Mouse (Mus musculus) MEL (cell line): ENCODE results near the gene Dgkb. TPM values are rescaled to one million over a fixed set of nuclear protein-coding genes. Genes with fewer than 3 reads are reported as not detected.

Experiments
- DNase-seq: peaks from one replicate; pipeline ENCODE4 v3.0.0; 2011; ENCODE audit warnings: low read depth, low spot score
- H3K27ac ChIP-seq: 2 replicates; pipeline ENCODE4 v1.5.1; 2012; ENCODE audit warnings: low read depth, mild to moderate bottlenecking, control low read depth, low read length, moderate library complexity; ENCODE audit not compliant: control insufficient read depth
- H3K27me3 ChIP-seq, 2 experiments: fragments of 150-350 bp in 1 of 2; sonication (generic) in 1 of 2; 2 replicates each; pipeline ENCODE4 v1.6.1; 2012; ENCODE audit warnings: low read length in 2 of 2, mild to moderate bottlenecking in 2 of 2, improper control_type of control experiment in 1 of 2, moderate library complexity in 1 of 2; ENCODE audit not compliant: insufficient read depth in 2 of 2, control insufficient read depth in 1 of 2
- H3K36me3 ChIP-seq, 2 experiments: 2 replicates each; pipeline ENCODE4 v1.6.1; 2012 to 2014; ENCODE audit warnings: low read length in 2 of 2, improper control_type of control experiment in 1 of 2, inconsistent platforms in 1 of 2, mild to moderate bottlenecking in 1 of 2; ENCODE audit not compliant: insufficient read depth in 2 of 2, control insufficient read depth in 1 of 2
- H3K4me1 ChIP-seq, 2 experiments: fragments of 150-350 bp in 1 of 2; sonication (generic) in 1 of 2; 2 replicates each; pipeline ENCODE4 v1.6.1; 2012; ENCODE audit warnings: low read length in 2 of 2, improper control_type of control experiment in 1 of 2, mild to moderate bottlenecking in 1 of 2; ENCODE audit not compliant: insufficient read depth in 2 of 2, control insufficient read depth in 1 of 2
- H3K4me3 ChIP-seq, 2 experiments: fragments of 150-350 bp in 1 of 2; sonication (generic) in 1 of 2; 2 replicates each; pipeline ENCODE4 v1.5.1; 2012; ENCODE audit warnings: low read depth in 2 of 2, low read length in 2 of 2, mild to moderate bottlenecking in 2 of 2, moderate library complexity in 2 of 2, control low read depth in 1 of 2, improper control_type of control experiment in 1 of 2; ENCODE audit not compliant: control insufficient read depth in 1 of 2, insufficient read depth in 1 of 2
- H3K79me2 ChIP-seq: 2 replicates; pipeline ENCODE4 v1.6.1; 2012; ENCODE audit warnings: mild to moderate bottlenecking, low read length, moderate library complexity; ENCODE audit not compliant: control insufficient read depth, poor library complexity, insufficient read depth
- H3K9ac ChIP-seq: 2 replicates; pipeline ENCODE4 v1.6.1; 2012; ENCODE audit warnings: low read depth, mild to moderate bottlenecking, control low read depth, low read length, moderate library complexity; ENCODE audit not compliant: control insufficient read depth, poor library complexity, severe bottlenecking
- H3K9me3 ChIP-seq: fragments of 150-350 bp; sonication (generic); replicated peaks from 2 replicates; pipeline ENCODE4 v1.6.1; 2012; ENCODE audit warnings: mild to moderate bottlenecking, low read length, improper control_type of control experiment, moderate library complexity; ENCODE audit not compliant: insufficient read depth
- CHD1 ChIP-seq: IDR thresholded peaks from 2 replicates; pipeline ENCODE4 v1.6.1; 2012; ENCODE audit warnings: low read depth, mild to moderate bottlenecking, inconsistent platforms, low read length, improper control_type of control experiment
- E2F4 ChIP-seq: IDR thresholded peaks from 2 replicates; pipeline ENCODE4 v1.6.1; 2011; ENCODE audit warnings: low read depth, low read length, improper control_type of control experiment, borderline replicate concordance
- ELF1 ChIP-seq: IDR thresholded peaks from 2 replicates; pipeline ENCODE4 v1.6.1; 2014; ENCODE audit warnings: low read depth, mild to moderate bottlenecking, inconsistent platforms, low read length, improper control_type of control experiment, moderate library complexity
- EP300 ChIP-seq, 2 experiments: IDR thresholded peaks; 2 replicates each; pipeline ENCODE4 v1.6.1; 2011; ENCODE audit warnings: improper control_type of control experiment in 2 of 2, low read length in 2 of 2, low read depth in 1 of 2, mild to moderate bottlenecking in 1 of 2
- ETS1 ChIP-seq: IDR thresholded peaks from 2 replicates; pipeline ENCODE4 v1.6.1; 2012; ENCODE audit warnings: low read depth, mild to moderate bottlenecking, inconsistent platforms, low read length, improper control_type of control experiment, moderate library complexity
- JUND ChIP-seq: IDR thresholded peaks from 2 replicates; pipeline ENCODE4 v1.6.1; 2011; ENCODE audit warnings: low read depth, mild to moderate bottlenecking, improper control_type of control experiment, low read length
- KAT2A ChIP-seq: conservative IDR thresholded peaks from 2 replicates; pipeline ENCODE4 v1.6.1; 2012; ENCODE audit warnings: low read depth, low read length, improper control_type of control experiment, inconsistent platforms
- MAX ChIP-seq: IDR thresholded peaks from 2 replicates; pipeline ENCODE4 v1.6.1; 2011; ENCODE audit warnings: low read length, improper control_type of control experiment
- MXI1 ChIP-seq: IDR thresholded peaks from 2 replicates; pipeline ENCODE4 v1.6.1; 2011; ENCODE audit warnings: mild to moderate bottlenecking, low read depth, low read length, improper control_type of control experiment
- NELFE ChIP-seq: IDR thresholded peaks from 2 replicates; pipeline ENCODE4 v1.6.1; 2011; ENCODE audit warnings: low read depth, low read length, improper control_type of control experiment
- NRF1 ChIP-seq: IDR thresholded peaks from 2 replicates; pipeline ENCODE4 v1.6.1; 2014; ENCODE audit warnings: low read depth, mild to moderate bottlenecking, inconsistent platforms, low read length, improper control_type of control experiment, moderate library complexity; ENCODE audit not compliant: poor library complexity, insufficient read depth, severe bottlenecking
- POLR2AphosphoS2 ChIP-seq: IDR thresholded peaks from 2 replicates; pipeline ENCODE4 v1.6.1; 2011; ENCODE audit warnings: low read length, improper control_type of control experiment
- RAD21 ChIP-seq: IDR thresholded peaks from 2 replicates; pipeline ENCODE4 v1.6.1; 2011; ENCODE audit warnings: mild to moderate bottlenecking, low read depth, low read length, improper control_type of control experiment
- USF2 ChIP-seq, 2 experiments: IDR thresholded peaks; 2 replicates each; pipeline ENCODE4 v1.6.1; 2011 to 2012; ENCODE audit warnings: improper control_type of control experiment in 2 of 2, low read length in 2 of 2, borderline replicate concordance in 1 of 2, inconsistent platforms in 1 of 2, low read depth in 1 of 2, mild to moderate bottlenecking in 1 of 2; ENCODE audit not compliant: insufficient read depth in 1 of 2
- ZC3H11A ChIP-seq: IDR thresholded peaks from 2 replicates; pipeline ENCODE4 v1.6.1; 2012; ENCODE audit warnings: low read depth, mild to moderate bottlenecking, inconsistent platforms, low read length, improper control_type of control experiment
- ZMIZ1 ChIP-seq: IDR thresholded peaks from 2 replicates; pipeline ENCODE4 v1.6.1; 2012; ENCODE audit warnings: low read depth, mild to moderate bottlenecking, inconsistent platforms, low read length, improper control_type of control experiment, moderate library complexity
- polyA plus RNA-seq, 2 experiments: library from polyadenylated mRNA; stranded (reverse) in 1 of 2; unstranded in 1 of 2; fragments of >175 nt in 1 of 2; fragments of >200 nt in 1 of 2; gene quantifications; 2 replicates each; pipeline versions ENCODE4 v1.2.1 to v1.2.4; 2012; ENCODE audit warnings: low replicate concordance in 2 of 2, low read depth in 1 of 2; ENCODE audit not compliant: insufficient read length in 2 of 2, insufficient read depth in 1 of 2, missing spikeins in 1 of 2
- total RNA-seq: library from RNA; depleted of rRNA; stranded (reverse); fragments of 300-350 nt; gene quantifications from 2 replicates; pipeline ENCODE4 v1.2.3, GENCODE M21; 2012

The Dgkb gene
- total and polyA plus RNA-seq, 3 experiments, result not detected

- Histone ChIP-seq H3K36me3 (no peaks in the 10 kb centered on the region), H3K27me3 (no peaks in the 10 kb centered on the region), H3K4me1 (no peaks in the 10 kb centered on the region)
- TF ChIP-seq NELFE, result no peak
- no peak for TF ChIP-seq ZC3H11A
- TF ChIP-seq ZMIZ1, result no peak
- TF ChIP-seq MAX, result no peak
- TF ChIP-seq ELF1, result no peak
- no peak for TF ChIP-seq CHD1
- TF ChIP-seq JUND, result no peak
- no peak for TF ChIP-seq ETS1
- no peak for TF ChIP-seq EP300 (IDR thresholded peaks at IDR 0.05; ENCODE audit: low read depth in 1 of 2, low read length in 2 of 2)
- TF ChIP-seq NRF1, result no peak
- no peak for TF ChIP-seq RAD21
- no peak for TF ChIP-seq USF2 (IDR thresholded peaks at IDR 0.05; ENCODE audit: borderline replicate concordance in 1 of 2, insufficient read depth in 1 of 2, low read depth in 1 of 2, low read length in 2 of 2)
- TF ChIP-seq E2F4, result no peak
- no peak for TF ChIP-seq KAT2A
- TF ChIP-seq, all 39 proteins: peak for 0
- no peak overlapping the region for H3K27ac ChIP-seq
- no peak overlapping the region for H3K9ac ChIP-seq
- no peaks in the 10 kb centered on the region for H3K9me3 ChIP-seq
- no peak for DNase-seq
- no peaks in the 10 kb centered on the region for H3K79me2 ChIP-seq
- H3K4me3 ChIP-seq, result no peak overlapping the region
These were observed 768.9 kb downstream of the Dgkb start for GRCm38 (mm10) chr12:38586368-38586865.

- DNase-seq, result no peak
- TF ChIP-seq NRF1 (no peak), POLR2AphosphoS2 (no peak), MXI1 (no peak), JUND (no peak)
These were observed 772.4 kb downstream of the Dgkb start for GRCm38 (mm10) chr12:38589951-38590350.

More at GRCm38 (mm10) chr12:38589951-38590350, 772.4 kb downstream of the Dgkb start:
- Histone ChIP-seq H3K27ac (no peak overlapping the region), H3K4me3 (no peak overlapping the region), H3K79me2 (no peaks in the 10 kb centered on the region), H3K36me3 (no peaks in the 10 kb centered on the region), H3K4me1 (no peaks in the 10 kb centered on the region), H3K9ac (no peak overlapping the region), H3K9me3 (no peaks in the 10 kb centered on the region), H3K27me3 (no peaks in the 10 kb centered on the region)
